Mouse (Mus musculus) kidney, adult 18-20 months (tissue): ENCODE data around the gene Ncam1.

Source experiments
- DNase-seq: peaks from one replicate; pipeline ENCODE4 v3.0.0; 2021

The Ncam1 gene

DNA sequence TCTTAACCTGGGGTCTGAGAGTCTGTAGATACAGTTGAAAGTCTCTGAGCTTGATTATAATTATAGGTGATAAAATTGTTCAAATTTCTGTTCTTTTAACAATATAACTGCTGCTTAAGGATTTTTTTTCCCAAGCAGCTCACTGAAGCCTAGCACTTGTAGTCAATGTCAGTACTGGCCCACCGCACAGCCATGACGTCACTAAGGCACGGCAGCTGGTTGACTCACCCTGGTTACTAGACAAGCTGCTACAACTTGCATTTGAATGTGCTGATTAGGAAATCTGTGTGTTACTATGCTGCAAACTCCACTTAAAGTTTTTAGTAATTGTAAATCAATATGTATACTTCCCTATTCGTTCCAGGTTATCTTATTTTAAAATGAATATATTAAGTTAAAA is 308.1 kb downstream of the Ncam1 start:
- no peak for DNase-seq

DNA sequence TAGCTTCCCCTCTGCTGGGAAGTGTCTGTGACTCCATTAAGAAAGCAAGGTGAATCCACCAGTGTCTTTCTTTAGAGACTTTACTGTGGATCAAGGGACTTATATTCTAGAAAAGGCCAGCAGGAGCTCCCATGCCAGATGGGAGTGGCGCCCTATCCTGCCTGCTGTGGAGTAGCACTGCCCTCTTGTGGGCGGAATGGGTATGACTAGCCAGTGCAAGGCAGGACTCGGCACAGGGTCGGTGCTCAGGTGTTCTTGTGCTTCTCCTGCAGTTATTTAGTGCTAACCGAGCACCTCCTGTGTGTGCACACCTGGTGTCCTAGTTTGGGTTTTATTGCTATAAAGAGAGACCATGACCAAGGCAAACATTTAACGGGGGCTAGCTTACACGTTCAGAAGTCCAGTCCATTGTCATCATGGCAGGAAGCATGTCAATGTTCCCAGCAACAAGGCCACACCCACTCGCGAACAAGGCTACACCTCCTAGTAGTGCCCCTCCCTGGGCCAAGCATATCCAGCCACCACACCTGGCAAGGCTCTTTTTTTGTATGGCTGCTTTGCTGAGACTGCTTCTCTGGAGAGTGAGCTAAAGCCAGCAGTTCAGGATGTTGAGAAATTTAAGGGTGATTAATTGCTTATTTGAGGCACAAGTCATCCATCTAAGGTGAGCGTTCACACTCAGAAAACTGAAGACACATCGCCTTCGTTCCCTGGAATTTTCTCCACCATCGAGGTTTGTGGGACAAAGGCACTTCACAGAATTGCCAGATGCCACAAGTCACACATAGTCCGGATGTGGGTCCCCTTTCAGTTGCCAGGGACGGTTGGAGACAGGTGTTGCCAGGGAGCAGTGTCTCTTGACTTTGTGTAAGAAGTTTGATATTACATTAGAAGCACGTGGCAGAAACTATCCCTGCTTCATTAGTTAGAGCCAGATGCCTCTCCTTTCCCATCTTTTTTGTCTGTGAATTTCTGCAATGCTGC is 309.5 kb downstream of the Ncam1 start:
- DNase-seq: peak; percentile 89

DNA sequence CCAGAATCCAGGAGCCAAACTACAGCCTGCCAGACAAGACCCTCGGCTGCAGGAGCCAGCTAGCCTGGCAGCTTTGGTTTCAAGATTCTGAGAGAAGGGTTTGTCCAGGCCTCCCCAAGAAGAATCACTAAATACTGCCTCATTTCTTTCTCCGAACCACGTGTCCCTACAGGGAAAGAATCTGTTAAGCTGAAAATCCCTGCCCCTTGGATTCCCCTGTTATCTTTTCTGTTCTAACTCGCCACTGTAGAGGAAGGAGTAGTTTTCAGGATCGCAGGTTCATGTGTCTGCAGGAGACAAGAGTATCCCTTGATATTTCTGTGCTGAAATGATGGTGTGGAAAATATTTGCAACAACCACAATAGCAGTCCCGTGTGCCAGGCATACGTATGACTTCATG is 310.5 kb downstream of the Ncam1 start:
- no peak for DNase-seq

DNA sequence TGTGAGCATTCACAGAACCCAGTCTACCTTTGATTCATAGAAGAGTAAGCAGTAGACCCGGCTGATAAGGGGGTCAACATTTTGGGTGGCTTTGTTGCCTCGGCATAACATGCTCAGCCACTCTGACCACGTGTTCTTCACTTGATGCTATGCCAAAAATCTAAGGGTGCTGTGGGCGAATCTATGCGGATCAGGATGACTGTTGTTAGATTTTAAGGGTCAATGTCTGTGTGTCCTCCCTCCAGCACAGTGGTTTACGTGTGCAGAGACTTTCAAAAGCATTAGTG is 311.1 kb downstream of the Ncam1 start:
- no peak for DNase-seq

DNA sequence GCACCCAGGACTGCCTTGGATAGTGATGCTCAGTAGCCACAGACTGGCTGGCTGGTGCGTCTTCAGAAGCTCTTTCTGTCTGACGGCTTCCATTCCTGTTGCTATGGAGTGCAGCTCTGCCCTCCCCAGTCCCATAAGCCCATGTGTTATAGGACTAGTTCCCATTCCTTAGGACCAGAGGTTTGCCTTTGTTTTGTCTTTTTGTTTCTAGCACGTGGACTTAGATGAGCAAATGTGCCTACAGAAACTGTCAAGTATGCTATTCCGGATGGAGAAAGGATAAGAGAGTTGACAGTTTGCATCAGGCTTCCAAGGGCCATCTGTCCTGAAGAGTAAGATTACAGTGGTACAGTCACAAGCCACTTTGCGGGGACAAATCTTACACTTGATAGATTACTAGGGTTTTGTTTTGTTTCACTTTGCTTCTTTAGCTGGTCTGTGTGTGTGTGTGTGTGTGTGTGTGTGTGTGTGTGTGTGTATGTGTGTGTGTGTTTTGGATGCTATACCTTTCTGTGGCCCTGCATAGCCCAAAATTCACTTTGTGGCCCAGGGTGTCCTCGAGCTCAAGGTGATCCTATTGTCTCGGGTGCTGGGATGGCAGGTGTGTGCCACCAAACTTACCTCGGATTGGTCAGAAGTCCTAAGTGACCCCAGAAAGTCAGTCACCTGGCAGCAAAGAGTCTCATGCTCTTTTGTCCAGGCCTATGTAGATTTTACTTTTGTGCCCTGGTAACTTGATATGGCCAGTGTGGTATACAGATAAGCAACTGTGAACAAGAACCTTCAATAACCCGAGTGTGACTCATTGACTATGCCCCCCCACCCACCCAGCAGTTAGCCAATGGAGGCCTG is 311.7 kb downstream of the Ncam1 start:
- no peak for DNase-seq

DNA sequence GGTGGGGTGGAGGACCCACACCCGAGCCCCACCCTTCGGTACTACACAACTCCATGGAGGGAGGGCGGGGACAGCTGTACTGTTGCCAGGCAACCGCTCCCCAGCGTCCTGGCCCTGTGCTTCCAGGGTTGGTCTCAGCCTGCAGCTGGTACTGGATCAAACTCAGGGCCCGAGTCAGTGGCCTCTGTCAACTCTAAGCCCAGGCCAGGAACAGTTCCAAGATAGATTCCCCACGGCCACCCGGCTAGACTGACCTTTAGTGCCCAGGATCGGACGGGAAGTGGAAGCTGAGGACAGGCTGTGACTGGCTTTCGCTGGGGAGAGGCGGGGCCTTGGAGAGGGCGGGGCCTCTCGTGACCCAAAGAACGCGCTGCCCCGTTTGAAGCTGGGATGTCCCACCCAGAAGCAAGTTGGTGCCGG is 312.8 kb downstream of the Ncam1 start, which contains the start of gene Ttc12:
Ttc12 (minus strand) TSS at position 334 of the 420 bp plus-strand sequence.
- peak; percentile 91 for DNase-seq

DNA sequence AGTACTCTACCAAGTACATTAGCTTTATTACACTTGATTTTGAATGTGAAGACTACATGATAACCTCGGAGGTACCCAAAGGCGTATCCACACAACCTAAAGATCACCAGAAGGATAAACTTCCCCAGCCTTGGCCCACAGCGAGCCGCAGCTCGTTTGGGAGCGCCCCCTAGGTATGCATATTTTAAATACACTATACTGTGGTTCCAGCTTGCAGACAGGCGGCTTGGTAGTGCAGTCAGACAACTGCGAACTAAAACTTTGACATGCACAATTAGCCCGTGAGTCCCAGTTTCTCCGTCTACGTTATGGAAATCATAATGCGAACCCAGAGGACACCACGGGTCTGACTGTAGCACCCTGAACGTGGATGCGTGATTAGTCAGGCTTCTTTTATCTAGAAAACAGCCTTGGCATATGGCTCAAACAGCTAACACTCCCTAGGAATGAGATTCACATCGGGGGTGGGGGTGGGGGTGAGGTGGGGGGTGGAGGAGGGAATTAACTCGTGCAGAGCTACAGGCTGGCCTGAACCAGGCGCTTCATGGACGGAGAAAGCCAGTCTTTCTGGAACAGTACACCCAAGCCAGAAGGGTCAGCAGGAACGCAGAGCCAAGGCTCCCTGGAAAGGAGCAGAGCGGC is 313.4 kb downstream of the Ncam1 start:
- peak; percentile 38 for DNase-seq

DNA sequence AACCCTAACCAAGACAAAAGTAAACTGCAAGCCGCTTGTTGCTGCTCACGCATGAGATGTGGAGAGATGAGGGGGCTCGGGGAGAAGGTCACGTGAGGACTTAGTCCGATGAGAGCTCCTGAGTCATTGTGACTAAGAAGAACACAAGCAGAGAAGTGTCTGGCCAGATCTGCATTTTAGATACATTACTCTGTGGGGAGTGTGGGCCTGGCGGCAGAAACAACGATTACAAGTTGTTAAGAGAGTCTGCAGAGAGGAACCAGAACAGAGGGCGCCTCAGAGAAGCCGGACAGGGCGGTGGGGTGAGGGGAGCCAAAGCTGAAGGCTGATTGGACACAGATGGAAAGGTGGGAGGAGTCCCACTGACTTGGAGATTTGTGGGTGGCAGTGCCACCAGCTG is 315.4 kb downstream of the Ncam1 start:
- no peak for DNase-seq

DNA sequence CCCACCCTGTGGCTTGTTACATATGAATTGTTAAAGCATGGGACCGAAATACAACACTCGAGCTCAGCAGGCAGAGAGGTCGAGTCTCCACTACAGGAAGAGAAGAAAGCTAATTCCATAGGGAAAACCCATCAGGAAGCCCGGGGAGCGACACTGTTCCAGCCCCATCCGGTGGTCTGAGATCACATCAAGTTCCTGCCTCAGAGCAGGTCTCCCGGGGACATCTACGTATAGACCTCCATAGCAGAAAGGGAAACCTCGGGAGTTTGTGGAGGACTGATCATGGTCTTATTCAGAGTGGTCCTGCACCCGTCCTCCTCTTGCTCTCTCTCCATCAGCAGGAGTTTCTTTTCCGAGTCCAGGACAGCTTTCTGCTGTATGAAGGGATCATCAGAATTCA is 326.6 kb downstream of the Ncam1 start:
- DNase-seq: no peak

DNA sequence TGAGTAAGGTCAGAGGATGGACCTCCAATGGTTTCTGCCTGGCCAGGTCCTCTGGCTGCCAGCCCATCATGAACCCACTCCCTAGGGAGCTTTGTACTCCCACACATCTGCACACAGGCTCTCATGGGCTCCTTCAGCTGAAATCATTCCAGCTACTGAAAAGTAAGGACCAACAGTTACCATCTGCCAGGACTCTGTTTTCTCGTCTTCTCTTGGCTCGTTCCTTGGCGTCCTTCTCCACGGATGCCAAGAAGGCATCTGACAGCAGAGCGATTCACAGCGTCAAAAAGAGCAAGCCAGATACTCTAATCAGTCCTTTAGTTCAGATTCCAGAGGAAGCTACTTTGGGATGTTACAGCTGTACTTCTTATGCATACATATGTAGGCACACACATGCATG is 327.8 kb downstream of the Ncam1 start:
- DNase-seq: no peak

DNA sequence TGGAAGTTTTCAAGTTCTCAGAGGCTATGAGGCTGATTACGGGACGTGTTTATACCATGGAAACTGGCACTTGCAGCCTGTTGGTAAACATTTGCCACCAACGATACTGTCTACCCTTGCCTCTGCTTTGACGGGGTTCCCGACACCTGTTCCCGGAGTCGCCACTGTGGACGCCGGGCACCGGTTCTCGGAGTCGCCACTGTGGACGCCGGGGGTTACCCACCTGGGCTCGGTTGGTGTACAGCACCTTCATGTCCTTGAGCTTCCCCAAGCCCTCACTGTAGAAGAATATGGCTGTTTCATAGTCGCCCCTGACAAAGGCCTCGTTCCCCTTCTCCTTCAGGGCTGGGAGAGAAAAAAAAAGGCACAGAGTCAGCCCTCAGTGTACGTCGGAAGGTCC is 328.7 kb downstream of the Ncam1 start:
- DNase-seq: no peak

DNA sequence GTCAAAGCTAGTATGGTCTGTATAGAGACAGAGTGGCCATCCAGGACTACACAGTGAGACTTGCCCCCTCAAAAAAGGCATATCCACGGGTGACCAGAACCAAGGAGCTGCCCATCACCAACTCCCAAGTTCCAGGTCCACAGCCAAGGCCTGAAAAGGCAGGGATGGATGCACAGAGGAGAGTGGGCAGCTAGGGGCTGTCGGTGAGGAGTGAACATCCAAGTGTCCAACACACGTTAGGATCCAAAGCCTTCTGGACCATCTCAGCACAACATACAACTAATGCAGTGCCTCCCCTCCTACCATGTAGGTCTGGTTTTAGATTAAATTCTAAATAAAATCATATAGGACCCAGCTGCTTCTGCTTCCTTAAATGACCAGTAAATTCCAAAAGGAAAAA is 342.6 kb downstream of the Ncam1 start:
- DNase-seq: no peak

DNA sequence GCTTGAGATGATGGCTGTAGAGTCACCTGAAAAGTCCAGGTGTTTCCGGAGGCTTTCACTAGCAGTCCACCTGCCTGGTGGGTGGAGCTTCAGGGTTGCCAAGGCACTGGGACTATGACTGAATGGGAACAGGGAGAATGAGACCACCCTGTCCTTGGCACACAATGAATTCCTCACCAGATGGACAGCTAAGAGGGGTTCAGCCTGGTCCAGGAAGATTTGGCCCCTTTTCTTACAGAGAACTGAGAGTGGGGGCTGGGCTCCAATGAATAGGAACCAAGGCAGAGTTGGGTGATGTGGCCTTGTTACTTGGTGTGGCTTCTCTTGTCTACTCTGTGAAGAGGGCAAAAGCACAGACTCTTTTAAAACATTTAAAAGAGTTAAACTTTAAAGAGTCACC is 346.3 kb downstream of the Ncam1 start:
- no peak for DNase-seq
